Mouse (Mus musculus) neural tube, embryonic 11.5 days (tissue): Measurements from ENCODE around the gene Sorbs1. TPM values are rescaled to one million over a fixed set of nuclear protein-coding genes. Genes with fewer than 3 reads are reported as not detected.
A peak's percentile ranks its signal among the peaks of the same experiment; 100 is the strongest.
"Not testable (repeated sequence)": the region's sequence is repeated elsewhere in the genome, so short reads cannot be mapped to it uniquely, and the experiment has no call there.

ENCODE experiments used
- ATAC-seq: fragments of 200-750 bp; cut with Nextera tagmentation; 2 replicates; pipeline ENCODE4 v1.8.0; 2017; ENCODE audit warnings: moderate number of reproducible peaks, mild to moderate bottlenecking, moderate TSS enrichment, moderate library complexity; ENCODE audit not compliant: insufficient read depth, low FRiP score, low TSS enrichment
- DNase-seq: peaks from one replicate; pipeline ENCODE4 v3.0.0-alpha.2; 2015; ENCODE audit warnings: low spot score
- H3K27ac ChIP-seq: fragments of 300-500 bp; sonication (generic); 2 replicates; pipeline ENCODE4 v1.5.1; 2014; ENCODE audit warnings: low read depth, mild to moderate bottlenecking, low read length
- H3K27me3 ChIP-seq: fragments of 300-500 bp; sonication (generic); 2 replicates; pipeline ENCODE4 v1.6.1; 2014; ENCODE audit warnings: mild to moderate bottlenecking, low read length, mixed read lengths; ENCODE audit not compliant: control insufficient read depth, insufficient read depth
- H3K36me3 ChIP-seq: fragments of 300-500 bp; sonication (generic); 2 replicates; pipeline ENCODE4 v1.6.1; 2014; ENCODE audit warnings: mild to moderate bottlenecking, low read length, moderate library complexity, mixed read lengths; ENCODE audit not compliant: control insufficient read depth, insufficient read depth
- H3K4me1 ChIP-seq: fragments of 300-500 bp; sonication (generic); 2 replicates; pipeline ENCODE4 v1.6.1; 2014; ENCODE audit warnings: low read length, mixed read lengths; ENCODE audit not compliant: control insufficient read depth, insufficient read depth
- H3K4me2 ChIP-seq: fragments of 300-500 bp; sonication (generic); 2 replicates; pipeline ENCODE4 v1.6.1; 2014; ENCODE audit warnings: low read depth, mild to moderate bottlenecking, moderate library complexity
- H3K4me3 ChIP-seq: fragments of 300-500 bp; sonication (generic); 2 replicates; pipeline ENCODE4 v1.5.1; 2014; ENCODE audit warnings: low read depth, low read length
- H3K9ac ChIP-seq: fragments of 300-500 bp; sonication (generic); 2 replicates; pipeline ENCODE4 v1.6.1; 2014; ENCODE audit warnings: mild to moderate bottlenecking, low read length
- H3K9me3 ChIP-seq: fragments of 300-500 bp; sonication (generic); 2 replicates; pipeline ENCODE4 v1.6.1; 2016; ENCODE audit warnings: low read length; ENCODE audit not compliant: control insufficient read depth
- WGBS: fragments of 180-500 bp; shearing (Covaris S2); extraction: QIAGEN DNeasy Blood & Tissue Kit; methylation state at CpG from one replicate; pipeline ENCODE4 v1.1.7; 2014; 5-methylcytosine and 5-hydroxymethylcytosine counted together
- polyA plus RNA-seq: library from polyadenylated mRNA; unstranded; fragments of >200 nt; fragmentation: Nextera tagmentation; extraction: Ambion mirVana; gene quantifications from 2 replicates; pipeline ENCODE4 v1.2.1, GENCODE M21; 2014

Gene Sorbs1
- 87.8 and 91.2 TPM in 2 replicates for polyA plus RNA-seq

GRCm38 (mm10) chr19:40513632-40514078 lies at the start of gene Sorbs1:
Gene Sorbs1, minus strand, starts transcription at chr19:40513779.
- peak within 1 kb of the TSS; percentile 79 for H3K27ac ChIP-seq
- H3K4me3 ChIP-seq: peak within 1 kb of the TSS; percentile 67
- WGBS: 0% methylated on average over 51 of the region's 51 CpGs
- ATAC-seq (peak; percentile 99), DNase-seq (peak; percentile 99)
- no peaks in the 10 kb centered on the region for H3K27me3 ChIP-seq
- H3K4me1 ChIP-seq: 0 out of 2 replicates have a peak, but pooled peaks cover 5% of the 10 kb centered on the region
- H3K36me3 ChIP-seq: no peaks in the 10 kb centered on the region
- H3K9me3 ChIP-seq: no peaks in the 10 kb centered on the region
- H3K4me2 ChIP-seq: peak within 1 kb of the TSS; percentile 82
- H3K9ac ChIP-seq: peak within 1 kb of the TSS; percentile 80

- not testable (repeated sequence) for H3K4me1 ChIP-seq, DNase-seq, H3K9ac ChIP-seq, H3K27me3 ChIP-seq, H3K9me3 ChIP-seq, H3K27ac ChIP-seq, H3K4me3 ChIP-seq, H3K4me2 ChIP-seq
- ATAC-seq: peak; percentile 55; the same call in 1 of the 2 replicates
- 67% methylated on average over 12 of the region's 31 CpGs for WGBS
- H3K36me3 ChIP-seq: peaks cover 30% of the 10 kb centered on the region
Measured at GRCm38 (mm10) chr19:40561521-40561920, 47.9 kb upstream of the Sorbs1 start.

- Histone ChIP-seq H3K27ac (no peak overlapping the region), H3K36me3 (peaks cover 19% of the 10 kb centered on the region), H3K9me3 (no peaks in the 10 kb centered on the region), H3K4me1 (no peaks in the 10 kb centered on the region), H3K9ac (no peak overlapping the region), H3K4me2 (no peak overlapping the region), H3K4me3 (no peak overlapping the region), H3K27me3 (no peaks in the 10 kb centered on the region)
- no peak for DNase-seq
- WGBS: 81% methylated on average over 7 of the region's 7 CpGs
- no peak for ATAC-seq
Measured at GRCm38 (mm10) chr19:40556029-40556428, 42.5 kb upstream of the Sorbs1 start.

GRCm38 (mm10) chr19:40555136-40555535 lies 41.6 kb upstream of the Sorbs1 start:
- WGBS: 96% methylated on average over 8 of the region's 8 CpGs
- Histone ChIP-seq H3K9ac (no peak overlapping the region), H3K9me3 (no peaks in the 10 kb centered on the region), H3K27ac (no peak overlapping the region), H3K4me1 (no peaks in the 10 kb centered on the region), H3K4me2 (no peak overlapping the region), H3K36me3 (peaks cover 19% of the 10 kb centered on the region), H3K4me3 (no peak overlapping the region), H3K27me3 (no peaks in the 10 kb centered on the region)
- ATAC-seq (no peak), DNase-seq (no peak)

GRCm38 (mm10) chr19:40554343-40554742 lies 40.8 kb upstream of the Sorbs1 start:
- Histone ChIP-seq H3K4me1 (no peaks in the 10 kb centered on the region), H3K27ac (no peak overlapping the region), H3K27me3 (no peaks in the 10 kb centered on the region), H3K36me3 (peaks cover 19% of the 10 kb centered on the region), H3K9ac (no peak overlapping the region), H3K9me3 (no peaks in the 10 kb centered on the region), H3K4me2 (no peak overlapping the region), H3K4me3 (no peak overlapping the region)
- no peak for DNase-seq
- 94% methylated on average over 11 of the region's 11 CpGs for WGBS
- ATAC-seq: no peak

GRCm38 (mm10) chr19:40553849-40554248 lies 40.3 kb upstream of the Sorbs1 start:
- H3K9ac ChIP-seq: no peak overlapping the region
- 87% methylated on average over 6 of the region's 6 CpGs for WGBS
- H3K27ac ChIP-seq: no peak overlapping the region
- H3K27me3 ChIP-seq: no peaks in the 10 kb centered on the region
- H3K9me3 ChIP-seq: no peaks in the 10 kb centered on the region
- H3K4me1 ChIP-seq: no peaks in the 10 kb centered on the region
- H3K4me3 ChIP-seq: no peak overlapping the region
- no peak for DNase-seq
- no peak overlapping the region for H3K4me2 ChIP-seq
- peaks cover 19% of the 10 kb centered on the region for H3K36me3 ChIP-seq
- no peak for ATAC-seq

GRCm38 (mm10) chr19:40553014-40553789 lies 39.6 kb upstream of the Sorbs1 start:
- no peaks in the 10 kb centered on the region for H3K4me1 ChIP-seq
- no peak overlapping the region for H3K27ac ChIP-seq
- DNase-seq (no peak), ATAC-seq (no peak)
- no peaks in the 10 kb centered on the region for H3K27me3 ChIP-seq
- no peak overlapping the region for H3K4me3 ChIP-seq
- no peak overlapping the region for H3K4me2 ChIP-seq
- H3K9ac ChIP-seq: no peak overlapping the region
- peaks cover 19% of the 10 kb centered on the region for H3K36me3 ChIP-seq
- no peaks in the 10 kb centered on the region for H3K9me3 ChIP-seq
- WGBS: 89% methylated on average over 14 of the region's 14 CpGs

GRCm38 (mm10) chr19:40549516-40550135 lies 36.0 kb upstream of the Sorbs1 start:
- WGBS: 61% methylated on average over 6 of the region's 6 CpGs
- Histone ChIP-seq H3K4me1 (no peaks in the 10 kb centered on the region), H3K4me3 (no peak overlapping the region), H3K27me3 (no peaks in the 10 kb centered on the region), H3K4me2 (no peak overlapping the region), H3K9me3 (no peaks in the 10 kb centered on the region), H3K36me3 (peaks cover 7% of the 10 kb centered on the region), H3K27ac (no peak overlapping the region), H3K9ac (no peak overlapping the region)
- ATAC-seq (no peak), DNase-seq (no peak)
